Mouse (Mus musculus) gastrocnemius, postnatal 10 days (tissue): ENCODE data around the gene Chchd10. TPM values are rescaled to one million over a fixed set of nuclear protein-coding genes. Genes with fewer than 3 reads are reported as not detected.

Source experiments
- DNase-seq: peaks from one replicate; pipeline ENCODE4 v3.0.0; 2021; ENCODE audit warnings: mixed read lengths
- total RNA-seq, 2 experiments: library from RNA; stranded (reverse); gene quantifications; 2 replicates each; pipeline ENCODE4 v1.2.3; 2021

Chchd10 gene
- total RNA-seq, 2 experiments from 2014 or later, result 592 to 715 TPM

DNA sequence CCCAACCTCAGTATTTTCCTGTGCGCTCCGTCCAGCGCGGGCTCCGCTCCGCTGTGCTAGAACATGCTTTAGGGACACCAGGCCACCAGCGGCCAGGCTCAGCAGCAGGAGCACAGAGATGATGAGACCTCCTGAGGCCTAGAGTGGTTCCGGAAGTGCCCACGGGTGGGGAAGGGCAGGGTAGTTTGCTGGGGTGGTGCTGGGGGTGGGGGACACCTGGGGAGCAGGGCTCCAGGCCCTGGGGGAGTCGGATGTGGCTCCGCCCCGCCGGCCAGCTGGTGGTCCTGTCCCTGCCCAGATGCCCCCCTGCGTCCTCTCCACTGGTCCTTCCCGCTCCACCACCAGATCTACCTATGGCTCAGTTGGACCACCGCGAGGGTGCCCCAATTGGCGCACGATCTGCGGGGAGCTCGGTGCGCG lies 17.9 kb downstream of the Chchd10 start:
- DNase-seq, result no peak

DNA sequence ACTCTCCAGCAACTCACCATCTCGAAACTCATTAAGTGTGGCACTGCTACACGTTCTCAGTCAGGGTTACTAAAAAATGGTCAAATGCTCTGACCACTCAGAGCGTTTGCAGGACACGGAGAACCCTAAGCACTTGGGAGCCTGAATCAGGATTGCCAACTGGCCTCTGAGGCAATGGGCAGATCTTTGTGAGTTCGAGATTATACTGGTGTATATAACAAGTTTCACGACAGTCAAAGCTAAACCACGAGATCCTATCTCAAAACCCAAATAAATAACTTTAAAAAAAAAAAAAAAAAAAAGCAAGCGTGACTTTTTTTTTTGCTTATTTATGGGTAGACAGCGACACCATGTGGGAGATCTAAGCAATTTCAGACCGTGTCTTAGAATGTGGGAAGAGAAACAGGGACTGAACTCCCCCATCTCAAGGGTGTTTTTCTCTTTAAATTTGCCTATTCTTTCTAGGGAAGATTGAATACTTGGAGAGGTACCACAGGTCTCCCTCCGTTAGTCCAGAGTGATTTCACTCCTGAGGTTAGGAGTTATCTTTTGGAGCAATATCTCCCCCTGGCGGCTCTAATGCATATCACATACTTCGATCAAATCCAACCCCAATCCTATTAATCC lies 18.6 kb downstream of the Chchd10 start:
- peak; percentile 41 for DNase-seq

DNA sequence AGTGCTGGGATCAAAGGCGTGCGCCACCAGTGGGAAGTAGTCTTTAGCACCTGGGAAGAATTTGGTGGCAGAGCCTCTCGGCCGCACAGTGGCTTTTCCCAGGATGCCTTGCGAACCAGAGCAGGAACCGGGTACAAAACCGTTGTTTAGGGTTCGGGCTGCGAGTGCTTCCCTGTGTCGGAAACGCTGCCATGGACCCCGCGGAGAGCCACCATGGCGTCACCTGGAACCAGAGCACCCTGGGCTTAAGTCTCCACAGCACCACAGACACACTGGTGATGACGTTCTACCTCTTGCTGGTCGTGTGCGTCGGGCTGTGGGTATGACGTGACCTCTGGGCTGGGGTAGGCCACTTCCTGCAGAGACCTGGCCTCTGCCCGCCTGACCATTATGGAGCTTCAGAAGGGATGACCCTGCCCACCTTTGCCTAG lies 21.5 kb downstream of the Chchd10 start, which contains the start of gene Gm5134:
TSS of gene Gm5134 (plus strand) at position 134 of the 431 bp plus-strand sequence.
- no peak for DNase-seq

- DNase-seq, result no peak
Measured at GRCm38 (mm10) chr10:75973846-75974245, 40.9 kb downstream of the Chchd10 start.

DNA sequence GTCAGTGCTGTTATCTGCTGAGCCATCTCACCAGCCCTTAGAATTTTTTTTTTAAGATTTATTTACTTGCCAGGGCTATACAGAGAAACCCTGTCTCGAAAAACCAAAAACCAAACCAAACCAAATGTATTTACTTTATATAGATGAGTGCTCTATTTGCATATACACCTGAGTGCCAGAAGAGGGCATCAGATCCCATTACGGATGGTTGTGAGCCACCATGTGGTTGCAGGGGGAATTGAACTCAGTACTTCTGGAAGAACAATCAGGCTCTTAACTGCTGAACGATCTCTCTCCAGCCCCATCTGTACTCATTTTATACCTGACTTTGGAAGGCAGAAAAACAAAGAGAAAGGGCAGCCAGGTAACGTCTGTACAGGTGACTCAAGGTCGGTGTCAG lies 42.3 kb downstream of the Chchd10 start:
- no peak for DNase-seq

DNA sequence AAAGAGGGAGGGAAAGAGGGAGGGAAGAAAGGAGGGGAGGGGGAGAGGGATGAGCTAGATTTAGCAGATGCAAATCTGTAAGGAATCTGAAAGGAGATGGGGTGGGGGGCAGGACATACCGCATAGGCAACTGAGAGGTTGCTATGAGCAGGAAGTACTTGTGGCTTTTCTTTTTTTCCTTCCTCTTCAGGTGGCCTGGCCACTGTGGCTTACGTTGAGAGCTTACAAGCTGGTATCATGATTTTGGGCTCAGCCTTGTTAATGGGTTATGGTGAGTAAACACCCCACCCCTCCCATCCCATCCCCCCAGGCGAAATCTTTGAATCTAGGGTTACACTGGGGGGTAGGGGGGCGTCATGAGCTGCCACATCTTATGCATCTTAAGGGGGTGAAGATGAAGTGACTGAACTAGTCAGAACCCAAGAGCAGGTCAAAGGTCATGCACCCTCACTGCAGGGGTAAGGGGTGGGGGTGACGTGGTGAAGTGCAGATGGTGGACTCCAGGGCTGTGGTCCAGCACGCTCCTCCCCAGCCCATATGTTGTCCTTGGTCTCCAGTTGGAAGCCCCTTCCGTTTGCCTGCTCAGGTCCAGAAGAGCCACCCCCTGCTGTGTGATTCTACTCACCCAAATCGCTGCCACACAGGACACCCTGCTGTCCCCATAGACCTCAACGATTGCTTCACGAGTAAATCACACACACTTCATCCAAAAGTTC lies 45.3 kb downstream of the Chchd10 start:
- no peak for DNase-seq

DNA sequence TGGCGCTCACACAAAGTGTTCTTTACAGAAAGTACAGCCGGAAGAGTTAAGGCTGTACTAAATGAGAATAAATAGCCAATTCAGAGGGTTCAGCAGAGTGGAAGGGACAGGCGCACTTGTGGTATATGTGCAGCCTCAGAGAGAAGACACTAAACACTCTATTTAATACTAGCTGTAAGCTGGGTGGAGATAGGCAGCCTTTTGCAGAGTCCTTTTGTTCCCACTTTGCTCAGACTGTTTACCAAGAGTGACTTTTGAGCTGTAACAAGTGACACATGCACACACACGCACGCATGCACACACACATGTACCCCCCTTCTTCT lies 45.9 kb downstream of the Chchd10 start:
- DNase-seq, result no peak

DNA sequence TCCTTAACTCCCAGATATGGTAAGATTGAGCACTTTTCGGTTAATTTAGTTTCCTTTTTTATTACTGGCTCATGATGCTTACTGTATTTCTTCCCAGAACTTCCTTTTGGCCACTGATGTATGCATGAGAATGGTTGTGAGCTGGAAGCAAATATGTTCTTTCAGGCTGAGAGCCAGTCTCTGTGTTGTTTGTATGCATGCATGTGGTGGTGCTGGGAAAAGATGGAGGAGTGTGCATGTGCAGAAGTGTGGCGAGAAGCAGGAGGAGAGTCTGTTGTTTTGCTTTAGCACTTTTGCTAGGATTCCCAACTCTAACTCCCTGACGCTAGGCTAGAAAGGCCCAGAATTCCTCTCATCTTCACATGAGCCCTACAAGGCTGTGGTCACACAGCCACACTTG lies 46.5 kb downstream of the Chchd10 start:
- no peak for DNase-seq

Other genes starting within 250 kb of the Chchd10 start
- 10 to 100 TPM; 11.7 to 18.7 TPM for gene Cabin1, start 168.8 kb upstream of the Chchd10 start, total RNA-seq
- gene Ddt, start 159.7 kb upstream of the Chchd10 start, total RNA-seq, result 10 to 100 TPM; 26.9 to 35.6 TPM
- gene Gm20441, start 152.2 kb upstream of the Chchd10 start, total RNA-seq, result not detected
- 1 to 10 TPM; 6.0 to 6.3 TPM for gene Gstt3, start 151.7 kb upstream of the Chchd10 start, total RNA-seq
- gene Gstt1, start 134.5 kb upstream of the Chchd10 start, total RNA-seq, result 10 to 100 TPM; 12.0 to 12.5 TPM
- gene Gstt4, start 110.6 kb upstream of the Chchd10 start, total RNA-seq, result not detected
- 1 to 10 TPM; 7.1 to 8.4 TPM for gene Gstt2, start 95.7 kb upstream of the Chchd10 start, total RNA-seq
- gene Mif, start 72.9 kb upstream of the Chchd10 start, total RNA-seq, result 100 to 1,000 TPM; 146 to 148 TPM
- under 1 TPM in 1 of 2 experiments, not detected in 1; 0.27 TPM for gene Derl3, start 39.7 kb upstream of the Chchd10 start, total RNA-seq
- 10 to 100 TPM; 30.5 to 39.1 TPM for gene Smarcb1, start 11.5 kb upstream of the Chchd10 start, total RNA-seq
- gene Mmp11, start 3.4 kb downstream of the Chchd10 start, total RNA-seq, result 1 to 10 TPM; 5.1 to 7.4 TPM
- under 1 TPM in 1 of 2 experiments, not detected in 1; 0.27 TPM for gene Gm867, start 7.5 kb downstream of the Chchd10 start, total RNA-seq
- gene Vpreb3, start 9.9 kb downstream of the Chchd10 start, total RNA-seq, result 1 to 10 TPM in 1 of 2 experiments, not detected in 1; 1.1 TPM
- gene Gm5134, start 21.4 kb downstream of the Chchd10 start, total RNA-seq, result not detected
- 10 to 100 TPM in 1 of 2 experiments, 1 to 10 TPM in 1; 9.5 to 10.3 TPM for gene Zfp280b, start 99.5 kb downstream of the Chchd10 start, total RNA-seq
- gene Slc5a4b, start 177.8 kb downstream of the Chchd10 start, total RNA-seq, result not detected
- gene Slc5a4a, start 214.3 kb downstream of the Chchd10 start, total RNA-seq, result not detected